Comparison of ENCODE assay signal across 8 mouse cellular contexts in the genomic region with DNA sequence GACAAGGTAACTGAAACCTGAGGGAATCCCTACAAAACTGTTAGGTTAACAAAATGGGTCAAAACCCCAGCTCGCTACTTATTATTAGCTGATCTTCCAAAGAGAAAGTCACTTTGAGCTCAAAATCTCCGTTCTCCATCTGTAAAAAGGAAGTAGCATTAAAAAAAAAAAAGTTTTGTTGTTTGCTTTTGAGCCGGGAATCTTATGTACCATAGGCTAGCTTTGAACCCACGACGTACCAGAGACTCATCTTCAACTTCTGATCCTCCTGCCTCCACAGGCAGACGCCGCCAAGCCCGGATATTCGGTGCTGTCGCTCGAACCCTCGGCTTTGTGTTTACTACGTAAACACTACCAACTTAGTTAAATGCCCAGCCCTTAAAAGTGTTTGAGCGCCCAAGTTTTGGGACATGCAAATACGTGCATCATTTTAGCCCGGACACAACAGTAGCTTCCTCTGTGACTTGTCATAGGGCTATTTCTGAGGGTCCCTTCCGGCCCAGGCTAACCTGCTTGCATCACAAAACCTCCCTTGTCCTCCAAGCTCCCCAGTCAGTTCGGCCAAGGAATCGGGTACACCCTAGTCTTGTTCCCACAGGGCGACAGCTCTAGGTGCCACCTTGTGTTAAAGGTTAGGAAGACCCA. TPM values are rescaled to one million over a fixed set of nuclear protein-coding genes. Genes with fewer than 3 reads are reported as not detected.
DNase-seq lines count a peak whose midpoint lies in the region; ATAC-seq and TF ChIP-seq lines count a peak whose summit lies in the region.

No protein-coding gene starts in this region.

- H3K9ac ChIP-seq in heart, embryonic 15.5 days: peak overlapping the region; percentile 53
- H3K9ac ChIP-seq in ES-Bruce4 (ENCODE audit: low read depth, poor library complexity, severe bottlenecking): peak overlapping the region; percentile 74
- peak overlapping the region; percentile 73 for H3K9ac ChIP-seq in forebrain, embryonic 13.5 days
- H3K9ac ChIP-seq in liver, embryonic 14.5 days (replicated peaks): peak overlapping the region; percentile 65

- no peak for DNase-seq in heart, postnatal 10 days
- no peak for DNase-seq in liver, embryonic 14.5 days (ENCODE audit: low read depth in 3 of 3, low spot score in 3 of 3)
- DNase-seq in cerebellum, postnatal 4 days (ENCODE audit: low spot score in 2 of 2): no peak
- no peak for DNase-seq in left cerebral cortex, postnatal 14 days (ENCODE audit: low spot score in 2 of 2)

- H3K36me3 ChIP-seq in heart, embryonic 15.5 days: peaks cover 4% of the 10 kb centered on the region; the same call in 1 of the 2 replicates
- H3K36me3 ChIP-seq in ES-Bruce4 (ENCODE audit: control insufficient read depth, insufficient read depth, low read length, poor library complexity, severe bottlenecking): peaks cover 16% of the 10 kb centered on the region
- H3K36me3 ChIP-seq in forebrain, embryonic 13.5 days (ENCODE audit: poor library complexity, severe bottlenecking): peaks cover 24% of the 10 kb centered on the region
- H3K36me3 ChIP-seq in liver, embryonic 14.5 days (replicated peaks; ENCODE audit: control insufficient read depth, insufficient read depth, low read depth): peaks cover 20% of the 10 kb centered on the region

- no peak for TF ChIP-seq CTCF in ES-Bruce4 (IDR thresholded peaks at IDR 0.05; ENCODE audit: low read depth, low read length)
- no peak for TF ChIP-seq CTCF in liver, embryonic 14.5 days (IDR thresholded peaks at IDR 0.05; ENCODE audit: low read depth)

- TF ChIP-seq POLR2A in ES-Bruce4 (IDR thresholded peaks at IDR 0.05; ENCODE audit: insufficient read depth, low read length): no peak

- no peak for ATAC-seq in heart, embryonic 15.5 days (replicated peaks; ENCODE audit: insufficient number of reproducible peaks, insufficient read depth, low FRiP score, low read depth)
- no peak for ATAC-seq in forebrain, embryonic 13.5 days
- ATAC-seq in liver, embryonic 14.5 days (ENCODE audit: insufficient read depth): peak; percentile 67; the same call in 1 of the 2 replicates
- ATAC-seq in activated CD4-positive, CD25-positive, alpha-beta regulatory T cell, adult 4 months: no peak

- no peak for TF ChIP-seq EP300 in ES-Bruce4 (IDR thresholded peaks at IDR 0.05; ENCODE audit: insufficient read depth, low read depth, low read length)
- TF ChIP-seq EP300 in liver, embryonic 14.5 days (IDR thresholded peaks at IDR 0.05; ENCODE audit: low read depth): no peak

- intact Hi-C loops in heart, postnatal 10 days (cut with DNase I): loop anchor here (5.0 kb wide), 3 partner anchors 105 to 355 kb away; a partner anchor contains a TSS
- intact Hi-C loops in left cerebral cortex, postnatal 14 days (cut with DNase I): loop anchor here (5.0 kb wide), 1 partner anchor 140 kb away; no protein-coding TSS in a partner anchor

- H3K4me3 ChIP-seq in heart, embryonic 15.5 days: peak overlapping the region; percentile 58
- H3K4me3 ChIP-seq in ES-Bruce4 (ENCODE audit: low read depth, low read length): peak overlapping the region; percentile 77
- peak overlapping the region; percentile 61 for H3K4me3 ChIP-seq in forebrain, embryonic 13.5 days
- H3K4me3 ChIP-seq in liver, embryonic 14.5 days (ENCODE audit: insufficient read depth in 1 of 2, low read depth in 2 of 2, low read length in 2 of 2): peak overlapping the region; percentile 70 to 79

- 5% methylated on average over 20 of the region's 20 CpGs for WGBS in heart, embryonic 15.5 days
- WGBS in forebrain, embryonic 13.5 days: 4% methylated on average over 20 of the region's 20 CpGs
- WGBS in liver, embryonic 14.5 days (ENCODE audit: insufficient replicate concordance): 2% methylated on average over 20 of the region's 20 CpGs

- no peaks in the 10 kb centered on the region for H3K27me3 ChIP-seq in heart, embryonic 15.5 days
- H3K27me3 ChIP-seq in ES-Bruce4 (ENCODE audit: control insufficient read depth, insufficient read depth, low read length, poor library complexity, severe bottlenecking): no peaks in the 10 kb centered on the region
- H3K27me3 ChIP-seq in forebrain, embryonic 13.5 days: no peaks in the 10 kb centered on the region
- H3K27me3 ChIP-seq in liver, embryonic 14.5 days (ENCODE audit: control insufficient read depth, insufficient read depth, low read length): no peaks in the 10 kb centered on the region

- peak overlapping the region; percentile 82 for H3K27ac ChIP-seq in heart, embryonic 15.5 days
- H3K27ac ChIP-seq in ES-Bruce4 (ENCODE audit: insufficient read depth, low read length): peak overlapping the region; percentile 82
- H3K27ac ChIP-seq in forebrain, embryonic 13.5 days: peak overlapping the region; percentile 86
- H3K27ac ChIP-seq in liver, embryonic 14.5 days: peak overlapping the region; percentile 91

- H3K4me1 ChIP-seq in heart, embryonic 15.5 days (replicated peaks): peaks cover 37% of the 10 kb centered on the region
- no peaks in the 10 kb centered on the region for H3K4me1 ChIP-seq in ES-Bruce4 (ENCODE audit: control insufficient read depth, insufficient read depth, low read length)
- peaks cover 31% of the 10 kb centered on the region for H3K4me1 ChIP-seq in forebrain, embryonic 13.5 days
- H3K4me1 ChIP-seq in liver, embryonic 14.5 days (replicated peaks; ENCODE audit: control insufficient read depth in 2 of 2, insufficient read depth in 2 of 2, low read length in 1 of 2): peaks cover 7% of the 10 kb centered on the region in 2 experiments

- peak overlapping the region; percentile 81 for H3K4me2 ChIP-seq in heart, embryonic 15.5 days
- H3K4me2 ChIP-seq in forebrain, embryonic 13.5 days: peak overlapping the region; percentile 79
- peak overlapping the region; percentile 88 for H3K4me2 ChIP-seq in liver, embryonic 14.5 days (ENCODE audit: low read depth)

- H3K9me3 ChIP-seq in heart, embryonic 15.5 days (replicated peaks): no peaks in the 10 kb centered on the region
- no peaks in the 10 kb centered on the region for H3K9me3 ChIP-seq in ES-Bruce4 (replicated peaks; ENCODE audit: control insufficient read depth, insufficient read depth, low read length, poor library complexity, severe bottlenecking)
- H3K9me3 ChIP-seq in forebrain, embryonic 13.5 days (replicated peaks): no peaks in the 10 kb centered on the region
- no peaks in the 10 kb centered on the region for H3K9me3 ChIP-seq in liver, embryonic 14.5 days (ENCODE audit: control insufficient read depth, low read length)

RNA-seq across cellular contexts. Expression of a gene that starts 0.6 kb away (rescaled TPM):
- 9.2 and 11.3 TPM in 2 replicates for polyA plus RNA-seq in heart, embryonic 15.5 days (2015; fragmentation: Nextera tagmentation; extraction: Ambion mirVana)
- total RNA-seq in heart, postnatal 10 days (2021): 1 to 10 TPM; 2.6 to 3.5 TPM
- 24.7 and 28.0 TPM in 2 replicates for polyA plus RNA-seq in ES-Bruce4 (2011; ENCODE audit: insufficient read depth, insufficient read length, low read depth, missing spikeins)
- polyA plus RNA-seq in forebrain, embryonic 13.5 days (2015; fragmentation: Nextera tagmentation; extraction: Ambion mirVana): 20.4 and 21.3 TPM in 2 replicates
- 3.8 and 6.4 TPM in 2 replicates for polyA plus RNA-seq in liver, embryonic 14.5 days (2012; rRNA removed)
- polyA plus RNA-seq in liver, embryonic 14.5 days (2014; fragmentation: Nextera tagmentation; extraction: Ambion mirVana): 5.8 and 9.3 TPM in 2 replicates
- polyA plus RNA-seq in activated CD4-positive, CD25-positive, alpha-beta regulatory T cell, adult 4 months (2017; shearing (Covaris generic)): 10 to 100 TPM in 1 of 2 experiments, 1 to 10 TPM in 1; 8.7 to 10.4 TPM
- total RNA-seq in left cerebral cortex, postnatal 14 days (2021): 1 to 10 TPM; 7.4 to 8.1 TPM

RNA-seq across cellular contexts. Expression of a gene that starts 0.7 kb away (rescaled TPM):
- 18.4 and 24.2 TPM in 2 replicates for polyA plus RNA-seq in heart, embryonic 15.5 days (2015; fragmentation: Nextera tagmentation; extraction: Ambion mirVana)
- total RNA-seq in heart, postnatal 10 days (2021): 10 to 100 TPM; 22.4 to 22.9 TPM
- 13.5 and 17.1 TPM in 2 replicates for polyA plus RNA-seq in ES-Bruce4 (2011; ENCODE audit: insufficient read depth, insufficient read length, low read depth, missing spikeins)
- polyA plus RNA-seq in forebrain, embryonic 13.5 days (2015; fragmentation: Nextera tagmentation; extraction: Ambion mirVana): 26.1 and 28.4 TPM in 2 replicates
- 1.6 and 1.7 TPM in 2 replicates for polyA plus RNA-seq in liver, embryonic 14.5 days (2012; rRNA removed)
- 1.9 TPM in 2 replicates for polyA plus RNA-seq in liver, embryonic 14.5 days (2014; fragmentation: Nextera tagmentation; extraction: Ambion mirVana)
- 1 to 10 TPM; 2.3 to 2.7 TPM for polyA plus RNA-seq in activated CD4-positive, CD25-positive, alpha-beta regulatory T cell, adult 4 months (2017; shearing (Covaris generic))
- 10 to 100 TPM; 31.6 to 35.1 TPM for total RNA-seq in left cerebral cortex, postnatal 14 days (2021)

RNA-seq across cellular contexts. Expression of a gene that starts 14.4 kb away (rescaled TPM):
- 0.29 and 0.53 TPM in 2 replicates for polyA plus RNA-seq in heart, embryonic 15.5 days (2015; fragmentation: Nextera tagmentation; extraction: Ambion mirVana)
- under 1 TPM; 0.79 TPM for total RNA-seq in heart, postnatal 10 days (2021)
- 0.88 and 1.1 TPM in 2 replicates for polyA plus RNA-seq in ES-Bruce4 (2011; ENCODE audit: insufficient read depth, insufficient read length, low read depth, missing spikeins)
- 1.7 and 1.9 TPM in 2 replicates for polyA plus RNA-seq in forebrain, embryonic 13.5 days (2015; fragmentation: Nextera tagmentation; extraction: Ambion mirVana)
- 0.09 and 0.11 TPM in 2 replicates for polyA plus RNA-seq in liver, embryonic 14.5 days (2012; rRNA removed)
- polyA plus RNA-seq in liver, embryonic 14.5 days (2014; fragmentation: Nextera tagmentation; extraction: Ambion mirVana): 0.06 TPM in 1 of 2 replicates, not detected in the other
- under 1 TPM; 0.19 to 0.24 TPM for polyA plus RNA-seq in activated CD4-positive, CD25-positive, alpha-beta regulatory T cell, adult 4 months (2017; shearing (Covaris generic))
- 1 to 10 TPM; 3.4 to 4.8 TPM for total RNA-seq in left cerebral cortex, postnatal 14 days (2021)

RNA-seq across cellular contexts. Expression of a gene that starts 44.0 kb away (rescaled TPM):
- 1,057 and 1,253 TPM in 2 replicates for polyA plus RNA-seq in heart, embryonic 15.5 days (2015; fragmentation: Nextera tagmentation; extraction: Ambion mirVana)
- 100 to 1,000 TPM; 842 to 867 TPM for total RNA-seq in heart, postnatal 10 days (2021)
- polyA plus RNA-seq in ES-Bruce4 (2011; ENCODE audit: insufficient read depth, insufficient read length, low read depth, missing spikeins): 3,790 and 3,890 TPM in 2 replicates
- polyA plus RNA-seq in forebrain, embryonic 13.5 days (2015; fragmentation: Nextera tagmentation; extraction: Ambion mirVana): 1,595 and 1,910 TPM in 2 replicates
- 986 and 1,878 TPM in 2 replicates for polyA plus RNA-seq in liver, embryonic 14.5 days (2012; rRNA removed)
- 1,452 and 1,510 TPM in 2 replicates for polyA plus RNA-seq in liver, embryonic 14.5 days (2014; fragmentation: Nextera tagmentation; extraction: Ambion mirVana)
- polyA plus RNA-seq in activated CD4-positive, CD25-positive, alpha-beta regulatory T cell, adult 4 months (2017; shearing (Covaris generic)): 1,000 to 10,000 TPM; 7,828 to 8,360 TPM
- total RNA-seq in left cerebral cortex, postnatal 14 days (2021): 100 to 1,000 TPM; 508 TPM
